ENCODE assay signal across 8 mouse cellular contexts in genomic region chr11:119514967-119515636, GRCm38 (mm10). TPM values are rescaled to one million over a fixed set of nuclear protein-coding genes. Genes with fewer than 3 reads are reported as not detected.
DNase-seq lines count a peak whose midpoint lies in the region; ATAC-seq lines count a peak whose summit lies in the region.

No protein-coding gene starts in this region.

- peaks cover 23% of the 10 kb centered on the region for H3K27me3 ChIP-seq in kidney, embryonic 15.5 days
- H3K27me3 ChIP-seq in hindbrain, embryonic 11.5 days (ENCODE audit: control insufficient read depth, insufficient read depth, low read length) = no peaks in the 10 kb centered on the region
- peaks cover 52% of the 10 kb centered on the region for H3K27me3 ChIP-seq in limb, embryonic 12.5 days

- no peak overlapping the region for H3K27ac ChIP-seq in kidney, embryonic 15.5 days
- peak overlapping the region; percentile 78 for H3K27ac ChIP-seq in hindbrain, embryonic 11.5 days (ENCODE audit: low read depth, low read length)
- H3K27ac ChIP-seq in limb, embryonic 12.5 days = no peak overlapping the region

- WGBS in kidney, embryonic 15.5 days = 5% methylated on average over 21 of the region's 21 CpGs
- 2% methylated on average over 21 of the region's 21 CpGs for WGBS in hindbrain, embryonic 11.5 days
- 5% methylated on average over 21 of the region's 21 CpGs for WGBS in limb, embryonic 12.5 days

- H3K9me3 ChIP-seq in kidney, embryonic 15.5 days (replicated peaks) = no peaks in the 10 kb centered on the region
- no peaks in the 10 kb centered on the region for H3K9me3 ChIP-seq in hindbrain, embryonic 11.5 days (ENCODE audit: control insufficient read depth, low read length)
- H3K9me3 ChIP-seq in limb, embryonic 12.5 days = no peaks in the 10 kb centered on the region

- peak overlapping the region; percentile 28 for H3K4me3 ChIP-seq in kidney, embryonic 15.5 days (replicated peaks)
- H3K4me3 ChIP-seq in hindbrain, embryonic 11.5 days (ENCODE audit: low read depth, low read length) = peak overlapping the region; percentile 4; the same call in 1 of the 2 replicates
- peak overlapping the region; percentile 29 for H3K4me3 ChIP-seq in limb, embryonic 12.5 days (replicated peaks)

- H3K36me3 ChIP-seq in kidney, embryonic 15.5 days = no peaks in the 10 kb centered on the region
- H3K36me3 ChIP-seq in hindbrain, embryonic 11.5 days (ENCODE audit: control insufficient read depth, insufficient read depth, low read length) = no peaks in the 10 kb centered on the region
- no peaks in the 10 kb centered on the region for H3K36me3 ChIP-seq in limb, embryonic 12.5 days

- no peak overlapping the region for H3K9ac ChIP-seq in kidney, embryonic 15.5 days
- peak overlapping the region; percentile 42; the same call in 1 of the 2 replicates for H3K9ac ChIP-seq in hindbrain, embryonic 11.5 days (ENCODE audit: low read depth, low read length)
- H3K9ac ChIP-seq in limb, embryonic 12.5 days (replicated peaks) = 0 out of 2 replicates have a peak overlapping the region, but pooled peaks have one; percentile 19

- no peak for DNase-seq in kidney, postnatal 14 days
- peak; percentile 99 for DNase-seq in cerebellum, postnatal 36 days
- DNase-seq in hindbrain, embryonic 11.5 days (ENCODE audit: low spot score) = peak; percentile 90
- peak; percentile 74 to 75 for DNase-seq in right cerebral cortex, adult 2 months (ENCODE audit: low spot score in 2 of 2)
- no peak for DNase-seq in B cell, adult 2 months
- no peak for DNase-seq in adrenal gland, postnatal 4 days (ENCODE audit: low spot score in 2 of 2)

- 0 out of 2 replicates have a peak, but pooled peaks have one; percentile 22 for ATAC-seq in kidney, embryonic 15.5 days (replicated peaks; ENCODE audit: low FRiP score)
- ATAC-seq in hindbrain, embryonic 11.5 days (ENCODE audit: low FRiP score) = peak; percentile 81
- 0 out of 2 replicates have a peak, but pooled peaks have one; percentile 39 for ATAC-seq in limb, embryonic 12.5 days (ENCODE audit: insufficient number of reproducible peaks, insufficient read depth, low FRiP score, low TSS enrichment, low read depth)

- H3K4me1 ChIP-seq in kidney, embryonic 15.5 days = peaks cover 18% of the 10 kb centered on the region
- H3K4me1 ChIP-seq in hindbrain, embryonic 11.5 days (replicated peaks; ENCODE audit: control insufficient read depth, insufficient read depth, low read length) = peaks cover 21% of the 10 kb centered on the region
- H3K4me1 ChIP-seq in limb, embryonic 12.5 days (replicated peaks) = peaks cover 35% of the 10 kb centered on the region

- H3K4me2 ChIP-seq in kidney, embryonic 15.5 days = peak overlapping the region; percentile 56
- H3K4me2 ChIP-seq in hindbrain, embryonic 11.5 days (replicated peaks; ENCODE audit: low read depth, low read length) = peak overlapping the region; percentile 34
- H3K4me2 ChIP-seq in limb, embryonic 12.5 days = peak overlapping the region; percentile 52

RNA-seq across cellular contexts. Expression of gene Endov, which starts 24.0 kb away (rescaled TPM):
- polyA plus RNA-seq in kidney, embryonic 15.5 days (2015; fragmentation: Nextera tagmentation; extraction: Ambion mirVana) = 16.3 and 17.0 TPM in 2 replicates
- 13.6 and 14.8 TPM in 2 replicates for polyA plus RNA-seq in hindbrain, embryonic 11.5 days (2014; fragmentation: Nextera tagmentation; extraction: Ambion mirVana)
- 21.3 and 21.6 TPM in 2 replicates for polyA plus RNA-seq in limb, embryonic 12.5 days (2016; fragmentation: Nextera tagmentation; extraction: Ambion mirVana)
- total RNA-seq in adrenal gland, postnatal 4 days (2021) = 10 to 100 TPM; 37.1 to 38.2 TPM

RNA-seq across cellular contexts. Expression of gene Nptx1, which starts 32.5 kb away (rescaled TPM):
- polyA plus RNA-seq in kidney, embryonic 15.5 days (2015; fragmentation: Nextera tagmentation; extraction: Ambion mirVana) = 0.63 and 1.1 TPM in 2 replicates
- polyA plus RNA-seq in hindbrain, embryonic 11.5 days (2014; fragmentation: Nextera tagmentation; extraction: Ambion mirVana) = 8.7 and 11.2 TPM in 2 replicates
- polyA plus RNA-seq in limb, embryonic 12.5 days (2016; fragmentation: Nextera tagmentation; extraction: Ambion mirVana) = 1.0 and 1.4 TPM in 2 replicates
- 1 to 10 TPM; 6.0 to 6.2 TPM for total RNA-seq in adrenal gland, postnatal 4 days (2021)

Comparison
In these comparisons a context has a peak if more than half of its experiments do, and no peak if none do; other contexts are left out.
1. ATAC-seq: peak in every context shown above with its lines; median percentile 81 in hindbrain, embryonic 11.5 days; 39 in limb, embryonic 12.5 days; 22 in kidney, embryonic 15.5 days.
2. DNase-seq: peak in cerebellum, postnatal 36 days (2 of 2), hindbrain, embryonic 11.5 days (single experiment) and right cerebral cortex, adult 2 months (2 of 2); none in kidney, postnatal 14 days (single experiment), B cell, adult 2 months (0 of 2) and adrenal gland, postnatal 4 days (0 of 2).
3. Peak in every context shown above with its lines, with median percentiles within 50 percentile points of each other: H3K4me2 ChIP-seq and H3K4me3 ChIP-seq.